Mouse (Mus musculus) forebrain, embryonic 14.5 days (tissue): Measurements from ENCODE around the gene Mzf1. TPM values are rescaled to one million over a fixed set of nuclear protein-coding genes. Genes with fewer than 3 reads are reported as not detected.

Experiments
- ATAC-seq: fragments of 200-750 bp; cut with Nextera tagmentation; 2 replicates; pipeline ENCODE4 v1.8.0; 2017; ENCODE audit warnings: mild to moderate bottlenecking, moderate library complexity
- DNase-seq: peaks from one replicate; pipeline ENCODE4 v3.0.0-alpha.2; 2015; ENCODE audit warnings: low spot score
- H3K27ac ChIP-seq: fragments of 300-500 bp; sonication (generic); 2 replicates; pipeline ENCODE4 v1.5.1; 2014; ENCODE audit warnings: low read depth, mild to moderate bottlenecking, control low read depth, low read length, moderate library complexity
- H3K27me3 ChIP-seq: fragments of 300-500 bp; sonication (generic); replicated peaks from 2 replicates; pipeline ENCODE4 v1.6.1; 2014; ENCODE audit warnings: low read length, control low read depth, mixed read lengths; ENCODE audit not compliant: control insufficient read depth, insufficient read depth
- H3K36me3 ChIP-seq: fragments of 300-500 bp; sonication (generic); 2 replicates; pipeline ENCODE4 v1.6.1; 2014; ENCODE audit warnings: low read length, control low read depth; ENCODE audit not compliant: control insufficient read depth, insufficient read depth
- H3K4me1 ChIP-seq: fragments of 300-500 bp; sonication (generic); 2 replicates; pipeline ENCODE4 v1.6.1; 2014; ENCODE audit warnings: antibody characterized with exemption, low read length, control low read depth; ENCODE audit not compliant: control insufficient read depth, insufficient read depth
- H3K4me2 ChIP-seq: fragments of 300-500 bp; sonication (generic); 2 replicates; pipeline ENCODE4 v1.6.1; 2014; ENCODE audit warnings: mild to moderate bottlenecking, control low read depth, low read length
- H3K4me3 ChIP-seq: fragments of 300-500 bp; sonication (generic); 2 replicates; pipeline ENCODE4 v1.5.1; 2014; ENCODE audit warnings: low read depth, low read length, control low read depth
- H3K9ac ChIP-seq: fragments of 300-500 bp; sonication (generic); 2 replicates; pipeline ENCODE4 v1.6.1; 2014; ENCODE audit warnings: mild to moderate bottlenecking, low read length, control low read depth, moderate library complexity
- H3K9me3 ChIP-seq: fragments of 300-500 bp; sonication (generic); replicated peaks from 2 replicates; pipeline ENCODE4 v1.6.1; 2016; ENCODE audit warnings: low read length, control low read depth, mixed read lengths; ENCODE audit not compliant: control insufficient read depth
- WGBS: fragments of 180-500 bp; shearing (Covaris S2); extraction: QIAGEN DNeasy Blood & Tissue Kit; methylation state at CpG from one replicate; pipeline ENCODE4 v1.1.7; 2014; 5-methylcytosine and 5-hydroxymethylcytosine counted together
- polyA plus RNA-seq: library from polyadenylated mRNA; unstranded; fragments of >200 nt; fragmentation: Nextera tagmentation; extraction: Ambion mirVana; gene quantifications from 2 replicates; pipeline ENCODE4 v1.2.1, GENCODE M21; 2014

Mzf1 gene
- polyA plus RNA-seq, 1 experiment from 2014 or later = 4.0 TPM

DNA sequence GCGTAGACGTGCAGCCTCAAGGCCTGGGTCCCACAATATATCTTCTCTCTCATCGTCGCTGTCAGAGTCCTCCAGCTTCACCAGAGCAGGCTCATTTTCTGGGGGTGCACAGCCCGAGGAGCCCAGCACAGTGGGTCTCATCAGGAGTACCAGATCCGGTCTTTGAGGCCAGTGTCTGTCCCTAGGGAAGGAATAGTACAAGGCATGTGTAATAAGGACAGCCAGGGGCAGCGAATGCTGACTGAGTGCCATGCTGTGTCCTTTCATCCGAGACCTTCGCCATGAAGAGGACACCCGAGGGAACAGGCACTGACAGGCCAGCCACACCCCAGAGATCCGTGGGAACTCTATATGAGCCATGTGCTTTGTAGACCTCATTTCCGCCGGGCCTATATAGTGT is 1.6 kb downstream of the Mzf1 start:
- 87% methylated on average over 13 of the region's 13 CpGs for WGBS
- no peak overlapping the region for H3K9ac ChIP-seq
- ATAC-seq = no peak

DNA sequence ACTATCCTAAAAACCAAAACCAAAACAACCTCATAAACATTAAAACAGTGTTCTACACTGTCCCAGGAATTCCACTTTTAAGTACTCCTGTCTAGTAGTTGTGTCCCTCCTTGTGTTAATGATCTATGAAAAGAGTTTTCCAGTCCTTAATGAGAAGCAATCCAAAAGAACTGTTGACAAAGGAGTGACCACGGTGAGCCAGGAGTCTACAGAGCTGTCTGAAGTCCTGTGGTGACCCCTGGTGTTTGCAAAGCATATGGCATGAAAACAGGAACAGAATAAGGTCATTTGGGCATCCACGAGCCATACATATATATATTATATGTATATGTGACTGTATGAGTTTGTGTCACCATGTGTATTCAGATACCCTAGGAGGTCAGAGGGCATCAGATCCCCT is 8.5 kb downstream of the Mzf1 start:
- DNase-seq (peak; percentile 72), ATAC-seq (peak; percentile 43)
- Histone ChIP-seq H3K4me2 (no peak overlapping the region), H3K4me1 (no peaks in the 10 kb centered on the region), H3K4me3 (no peak overlapping the region), H3K27me3 (peaks cover 36% of the 10 kb centered on the region), H3K9me3 (no peaks in the 10 kb centered on the region), H3K9ac (no peak overlapping the region), H3K36me3 (0 out of 2 replicates have a peak, but pooled peaks cover 1% of the 10 kb centered on the region), H3K27ac (no peak overlapping the region)
- 14% methylated on average over 2 of the region's 2 CpGs for WGBS

More for the DNA sequence above, 1.6 kb downstream of the Mzf1 start:
- H3K4me1 ChIP-seq = peaks cover 4% of the 10 kb centered on the region; the same call in 1 of the 2 replicates
- H3K4me3 ChIP-seq = no peak overlapping the region
- H3K9me3 ChIP-seq = no peaks in the 10 kb centered on the region
- DNase-seq = no peak
- H3K36me3 ChIP-seq = 0 out of 2 replicates have a peak, but pooled peaks cover 2% of the 10 kb centered on the region
- H3K27me3 ChIP-seq = no peaks in the 10 kb centered on the region
- H3K27ac ChIP-seq = no peak overlapping the region
- no peak overlapping the region for H3K4me2 ChIP-seq

DNA sequence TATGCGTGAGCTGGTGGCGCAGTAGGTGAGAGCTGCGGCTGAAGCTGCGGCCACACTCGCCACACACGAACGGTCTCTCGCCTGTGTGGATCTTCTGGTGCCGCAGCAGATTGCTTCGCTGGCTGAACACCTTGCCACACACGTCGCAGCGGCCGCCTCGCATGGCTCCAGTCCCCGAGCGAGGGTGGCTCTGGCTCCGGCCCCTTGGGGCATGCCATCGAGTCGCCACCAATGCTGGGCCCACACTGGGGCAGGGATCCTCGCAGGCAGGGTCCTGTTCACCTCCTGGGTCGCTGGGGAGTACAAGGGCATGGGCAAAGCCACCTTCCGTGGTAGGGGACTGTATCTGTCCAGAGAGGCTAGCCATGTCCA is 10.3 kb downstream of the Mzf1 start:
- peak overlapping the region; percentile 70 for H3K9ac ChIP-seq

DNA sequence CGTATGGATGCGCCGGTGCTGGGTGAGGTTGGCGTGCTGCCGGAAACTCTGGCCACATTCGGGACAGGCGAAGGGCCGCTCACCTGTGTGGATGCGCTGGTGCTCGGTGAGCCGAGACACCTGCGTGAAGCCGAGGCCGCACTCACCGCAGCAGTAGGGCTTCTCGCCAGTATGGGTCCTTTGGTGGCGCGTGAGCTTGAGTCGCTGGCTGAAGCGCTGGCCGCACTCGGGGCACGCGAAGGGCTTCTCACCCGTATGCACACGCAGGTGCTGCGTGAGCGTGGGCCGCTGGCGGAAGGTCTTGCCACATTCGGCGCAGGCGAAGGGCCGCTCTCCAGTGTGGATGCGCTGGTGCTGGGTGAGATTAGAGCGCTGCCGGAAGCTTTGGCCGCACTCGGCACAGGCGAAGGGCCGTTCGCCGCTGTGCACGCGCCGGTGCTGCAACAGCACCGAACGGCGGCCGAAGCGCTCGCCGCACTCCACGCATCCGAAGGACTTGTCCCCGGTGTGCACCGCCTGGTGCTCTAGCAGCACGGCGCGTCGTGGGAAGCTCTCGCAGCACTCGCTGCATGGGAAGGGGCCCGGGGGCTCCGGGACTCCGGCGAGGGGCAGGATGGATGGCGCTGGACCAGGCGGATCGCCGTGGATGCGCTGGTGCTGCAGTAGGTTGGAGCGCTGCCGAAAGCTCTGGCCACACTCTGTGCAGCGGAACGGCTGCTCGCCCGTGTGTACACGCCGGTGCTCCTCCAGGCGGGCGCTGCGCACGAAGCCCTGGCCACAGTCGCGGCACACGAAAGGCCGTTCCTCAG is 10.9 kb downstream of the Mzf1 start:
- peak overlapping the region; percentile 43 for H3K4me3 ChIP-seq
- DNase-seq (peak; percentile 45), ATAC-seq (peak; percentile 57)
- H3K36me3 ChIP-seq = no peaks in the 10 kb centered on the region
- peak overlapping the region; percentile 70 for H3K9ac ChIP-seq
- H3K4me2 ChIP-seq = peak overlapping the region; percentile 93
- peaks cover 36% of the 10 kb centered on the region for H3K27me3 ChIP-seq
- H3K4me1 ChIP-seq = 0 out of 2 replicates have a peak, but pooled peaks cover 6% of the 10 kb centered on the region
- H3K9me3 ChIP-seq = no peaks in the 10 kb centered on the region
- WGBS = 5% methylated on average over 87 of the region's 88 CpGs
- no peak overlapping the region for H3K27ac ChIP-seq

More for the DNA sequence above, 10.3 kb downstream of the Mzf1 start:
- DNase-seq (no peak), ATAC-seq (peak; percentile 22)
- Histone ChIP-seq H3K9me3 (no peaks in the 10 kb centered on the region), H3K36me3 (no peaks in the 10 kb centered on the region), H3K4me3 (peak overlapping the region; percentile 43), H3K4me2 (peak overlapping the region; percentile 93), H3K4me1 (0 out of 2 replicates have a peak, but pooled peaks cover under 1% of the 10 kb centered on the region), H3K27ac (no peak overlapping the region), H3K27me3 (peaks cover 36% of the 10 kb centered on the region)
- WGBS = 3% methylated on average over 23 of the region's 23 CpGs

DNA sequence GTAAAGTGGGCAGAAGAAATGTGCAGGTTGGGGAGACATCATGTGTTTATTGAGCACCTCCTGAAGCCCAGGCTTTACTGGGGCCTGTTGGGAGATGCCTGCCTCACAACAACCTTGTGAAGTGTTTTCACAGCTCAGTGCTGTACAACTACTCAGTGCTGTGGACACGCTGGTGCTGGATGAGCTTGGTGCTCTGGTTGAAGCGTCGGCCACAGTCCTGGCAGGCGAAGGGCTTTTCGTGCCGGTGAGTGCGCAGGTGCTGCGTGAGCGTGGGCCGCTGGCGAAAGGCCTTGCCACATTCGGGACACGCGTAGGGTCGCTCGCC is 11.5 kb downstream of the Mzf1 start:
- DNase-seq (no peak), ATAC-seq (no peak)
- Histone ChIP-seq H3K27ac (no peak overlapping the region), H3K4me1 (0 out of 2 replicates have a peak, but pooled peaks cover 7% of the 10 kb centered on the region), H3K36me3 (no peaks in the 10 kb centered on the region), H3K9ac (0 out of 2 replicates have a peak overlapping the region, but pooled peaks have one; percentile 70), H3K9me3 (no peaks in the 10 kb centered on the region), H3K4me2 (peak overlapping the region; percentile 93), H3K27me3 (peaks cover 36% of the 10 kb centered on the region), H3K4me3 (peak overlapping the region; percentile 43; the same call in 1 of the 2 replicates)
- WGBS = 42% methylated on average over 16 of the region's 16 CpGs

DNA sequence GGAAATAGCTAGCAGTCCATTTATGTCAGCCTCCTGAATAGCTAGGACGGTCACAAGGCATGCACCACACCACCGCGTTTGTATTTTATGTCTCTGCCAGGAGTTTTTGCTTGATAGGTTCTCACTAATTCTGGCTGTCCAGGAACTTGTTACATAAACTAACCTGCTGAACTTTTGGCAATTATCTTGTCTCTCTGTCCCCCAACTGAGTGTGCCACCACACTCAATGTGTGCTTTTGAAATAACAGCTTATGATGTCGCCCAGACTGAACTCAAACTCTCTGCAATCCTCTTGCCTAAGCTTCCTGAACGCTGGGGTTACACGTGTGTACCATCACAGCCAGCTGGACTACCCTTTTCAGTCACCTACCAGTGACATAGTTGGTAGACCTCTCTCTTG is 12.1 kb downstream of the Mzf1 start:
- Histone ChIP-seq H3K9ac (no peak overlapping the region), H3K27me3 (peaks cover 36% of the 10 kb centered on the region)
- 76% methylated on average over 6 of the region's 6 CpGs for WGBS

DNA sequence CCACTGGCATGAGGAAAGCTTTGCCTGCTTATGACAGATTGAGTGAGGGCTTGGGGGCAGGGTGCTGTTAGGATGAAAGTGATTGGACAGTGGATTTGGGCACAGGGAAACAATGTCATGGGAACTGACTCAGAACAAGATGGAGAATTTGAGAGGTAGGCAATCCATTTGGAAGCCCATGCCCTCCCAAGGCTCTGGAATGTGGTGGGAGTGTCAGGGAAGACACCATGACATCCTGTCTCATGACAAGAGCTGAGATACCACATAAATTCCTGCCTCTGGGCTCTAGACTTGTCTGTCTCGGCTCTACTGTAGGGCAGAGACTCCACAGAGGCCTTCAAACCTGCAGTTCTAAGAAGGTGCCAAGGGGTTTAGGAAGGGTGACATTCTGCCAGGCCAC is 13.3 kb downstream of the Mzf1 start:
- H3K4me1 ChIP-seq = peaks cover 15% of the 10 kb centered on the region
- H3K27ac ChIP-seq = no peak overlapping the region
- WGBS = 100% methylated on average over 1 of the region's 1 CpGs
- H3K4me2 ChIP-seq = no peak overlapping the region
- H3K36me3 ChIP-seq = peaks cover 2% of the 10 kb centered on the region
- ATAC-seq = no peak
- peaks cover 36% of the 10 kb centered on the region for H3K27me3 ChIP-seq
- H3K4me3 ChIP-seq = no peak overlapping the region
- DNase-seq = no peak
- no peaks in the 10 kb centered on the region for H3K9me3 ChIP-seq
- H3K9ac ChIP-seq = no peak overlapping the region

More for the DNA sequence above, 12.1 kb downstream of the Mzf1 start:
- Histone ChIP-seq H3K36me3 (no peaks in the 10 kb centered on the region), H3K4me3 (no peak overlapping the region), H3K9me3 (no peaks in the 10 kb centered on the region), H3K4me2 (no peak overlapping the region), H3K4me1 (0 out of 2 replicates have a peak, but pooled peaks cover 7% of the 10 kb centered on the region), H3K27ac (no peak overlapping the region)
- no peak for ATAC-seq
- DNase-seq = no peak

DNA sequence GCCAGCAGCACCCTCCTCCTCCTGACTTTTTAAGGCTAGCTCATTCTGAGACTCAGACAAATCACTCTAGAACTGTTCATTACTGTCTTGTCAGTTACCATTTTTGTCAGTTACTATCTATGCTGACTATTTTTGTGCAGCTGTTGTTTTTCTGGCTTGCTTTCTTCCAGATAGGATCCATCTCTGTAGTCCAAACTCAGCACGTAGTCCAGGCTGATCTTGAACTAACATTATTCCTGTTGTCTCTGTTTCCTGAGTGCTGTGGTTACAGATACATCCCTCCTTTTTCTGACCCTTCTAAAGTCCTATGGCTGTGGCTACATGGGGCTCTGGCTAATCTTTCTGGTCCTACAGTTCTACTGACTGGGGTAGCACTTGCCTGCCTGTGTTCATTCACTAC is 15.4 kb downstream of the Mzf1 start:
- Histone ChIP-seq H3K9ac (peak overlapping the region; percentile 95), H3K4me1 (peaks cover 16% of the 10 kb centered on the region), H3K4me2 (peak overlapping the region; percentile 92; the same call in 1 of the 2 replicates), H3K36me3 (peaks cover 17% of the 10 kb centered on the region), H3K27me3 (peaks cover 23% of the 10 kb centered on the region), H3K9me3 (no peaks in the 10 kb centered on the region), H3K27ac (no peak overlapping the region), H3K4me3 (no peak overlapping the region; the same call in 1 of the 2 replicates)
- ATAC-seq (no peak), DNase-seq (no peak)
- WGBS = 86% methylated on average over 1 of the region's 1 CpGs

DNA sequence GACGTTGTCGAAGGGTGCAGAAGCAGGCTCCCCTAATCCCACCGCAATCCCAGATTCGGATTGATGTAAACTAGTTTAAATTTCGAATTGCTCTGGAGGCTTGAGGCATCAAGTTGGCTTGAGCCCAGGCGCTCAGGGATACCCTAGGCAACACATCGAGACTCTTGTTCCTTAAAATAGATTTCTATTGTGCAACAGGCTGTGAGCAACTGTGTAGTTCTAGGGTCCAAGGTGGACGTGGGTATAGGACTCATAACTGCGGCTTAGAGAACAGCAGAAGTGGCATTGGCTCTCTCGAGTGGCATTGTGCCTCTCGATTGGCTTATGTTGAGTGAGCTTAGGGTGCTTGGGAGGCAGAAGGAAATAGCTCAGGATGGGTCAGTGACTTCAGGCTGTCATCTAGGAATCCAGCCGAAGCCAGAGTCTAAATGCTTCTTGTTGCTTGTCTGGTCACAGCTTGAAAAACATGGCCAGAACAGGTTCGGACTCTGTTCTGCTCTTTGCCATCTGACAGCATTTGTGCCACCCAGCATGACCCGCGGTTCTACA is 15.9 kb downstream of the Mzf1 start:
- WGBS = 23% methylated on average over 15 of the region's 15 CpGs
- no peak for ATAC-seq

More for the DNA sequence above, 15.9 kb downstream of the Mzf1 start:
- DNase-seq = no peak
- H3K4me2 ChIP-seq = peak overlapping the region; percentile 92
- H3K27me3 ChIP-seq = peaks cover 18% of the 10 kb centered on the region
- no peaks in the 10 kb centered on the region for H3K9me3 ChIP-seq
- peaks cover 17% of the 10 kb centered on the region for H3K36me3 ChIP-seq
- H3K27ac ChIP-seq = peak overlapping the region; percentile 100
- peaks cover 21% of the 10 kb centered on the region for H3K4me1 ChIP-seq
- peak overlapping the region; percentile 95 for H3K9ac ChIP-seq
- H3K4me3 ChIP-seq = peak overlapping the region; percentile 73
